Mouse (Mus musculus): ENCODE data around the gene Eva1a.

- TF ChIP-seq CTCF (IDR thresholded peaks at IDR 0.05; ENCODE audit: extremely low read depth, insufficient read depth, low read length) (0 out of 2 replicates have a peak, but pooled peaks have one; percentile 17), POLR2A (IDR thresholded peaks at IDR 0.05; ENCODE audit: extremely low read depth, insufficient read depth, low read length) (no peak)
Observed at GRCm38 (mm10) chr6:82042296-82043125, 1.7 kb downstream of the Eva1a start.

All from cortical plate, adult 2 months (tissue).